Comparison of ENCODE assay signal across 28 mouse cellular contexts in genomic region chr1:125551564-125551963, GRCm38 (mm10). TPM values are rescaled to one million over a fixed set of nuclear protein-coding genes. Genes with fewer than 3 reads are reported as not detected.
DNase-seq lines count a peak whose midpoint lies in the region; ATAC-seq and TF ChIP-seq lines count a peak whose summit lies in the region.
"Had no signal": no experiment of that assay in that cellular context is flagged by ENCODE, and none has a peak within 500 bp of the region (broad histone marks: within the 10 kb centered on the region; RNA-seq: fewer than 3 reads in every experiment).

No protein-coding gene starts in this region.

- no peaks in the 10 kb centered on the region for H3K27me3 ChIP-seq in liver, adult 2 months (ENCODE audit: control insufficient read depth, insufficient read depth, low read length)
- H3K27me3 ChIP-seq in intestine, embryonic 16.5 days (replicated peaks; ENCODE audit: control insufficient read depth, insufficient read depth, low read length): no peaks in the 10 kb centered on the region
- H3K27me3 ChIP-seq in liver, embryonic 14.5 days (ENCODE audit: control insufficient read depth, insufficient read depth, low read length): no peaks in the 10 kb centered on the region
- H3K27me3 ChIP-seq in stomach, embryonic 15.5 days (replicated peaks): no peaks in the 10 kb centered on the region
- H3K27me3 ChIP-seq in limb, embryonic 10.5 days (ENCODE audit: low read depth, poor library complexity, severe bottlenecking): no peaks in the 10 kb centered on the region
- H3K27me3 ChIP-seq: CH12.LX; heart, embryonic 12.5 days; hindbrain, embryonic 13.5 days; limb, embryonic 15.5 days; megakaryocyte, embryonic 14.5 days had no signal

- peak; percentile 81 for ATAC-seq in intestine, embryonic 16.5 days
- peak; percentile 78 for ATAC-seq in liver, embryonic 14.5 days (ENCODE audit: insufficient read depth)
- peak; percentile 82 for ATAC-seq in stomach, embryonic 15.5 days (ENCODE audit: insufficient read depth, low FRiP score, low read depth)
- ATAC-seq: forebrain, embryonic 16.5 days had no signal

- H3K4me2 ChIP-seq in intestine, embryonic 16.5 days (ENCODE audit: low read depth, low read length): no peak overlapping the region
- no peak overlapping the region for H3K4me2 ChIP-seq in liver, embryonic 14.5 days (ENCODE audit: low read depth)
- H3K4me2 ChIP-seq in stomach, embryonic 15.5 days: no peak overlapping the region
- H3K4me2 ChIP-seq: heart, embryonic 12.5 days; hindbrain, embryonic 13.5 days; limb, embryonic 15.5 days had no signal

- WGBS in liver, adult 2 months: 27% methylated on average over 2 of the region's 2 CpGs
- WGBS in intestine, embryonic 16.5 days: 54% methylated on average over 2 of the region's 2 CpGs
- 58% methylated on average over 2 of the region's 2 CpGs for WGBS in liver, embryonic 14.5 days (ENCODE audit: insufficient replicate concordance)
- WGBS in stomach, embryonic 15.5 days: 63% methylated on average over 2 of the region's 2 CpGs
- 89% methylated on average over 2 of the region's 2 CpGs for WGBS in limb, embryonic 10.5 days

- H3K4me3 ChIP-seq in liver, adult 2 months (ENCODE audit: insufficient read depth, low read depth, low read length): no peak overlapping the region
- H3K4me3 ChIP-seq in intestine, embryonic 16.5 days (ENCODE audit: low read length): no peak overlapping the region
- no peak overlapping the region for H3K4me3 ChIP-seq in liver, embryonic 14.5 days (ENCODE audit: insufficient read depth in 1 of 2, low read depth in 2 of 2, low read length in 2 of 2)
- H3K4me3 ChIP-seq in stomach, embryonic 15.5 days (replicated peaks): no peak overlapping the region
- H3K4me3 ChIP-seq in limb, embryonic 10.5 days: no peak overlapping the region
- H3K4me3 ChIP-seq: erythroblast, embryonic 14.5 days; gastrocnemius, adult 2 months; heart, embryonic 12.5 days; hindbrain, embryonic 13.5 days; limb, embryonic 15.5 days; megakaryocyte, embryonic 14.5 days had no signal

- H3K9ac ChIP-seq in liver, adult 2 months (ENCODE audit: low read depth, low read length): no peak overlapping the region
- H3K9ac ChIP-seq in intestine, embryonic 16.5 days (ENCODE audit: low read depth, low read length): no peak overlapping the region
- no peak overlapping the region for H3K9ac ChIP-seq in liver, embryonic 14.5 days (replicated peaks)
- H3K9ac ChIP-seq in stomach, embryonic 15.5 days: no peak overlapping the region
- H3K9ac ChIP-seq: heart, embryonic 12.5 days; hindbrain, embryonic 13.5 days; limb, embryonic 15.5 days had no signal

- DNase-seq in liver, adult 2 months (ENCODE audit: extremely low read depth, low read depth, low spot score): peak; percentile 76
- DNase-seq in liver: no peak
- DNase-seq in liver, embryonic 14.5 days (ENCODE audit: low read depth in 3 of 3, low spot score in 3 of 3): no peak
- no peak for DNase-seq in embryo, embryonic 10.5 days (ENCODE audit: low spot score)
- DNase-seq in limb, embryonic 10.5 days (ENCODE audit: low spot score): no peak
- no peak for DNase-seq in spleen, postnatal 14 days (ENCODE audit: low spot score in 2 of 2)
- DNase-seq: adrenal gland, adult 8-10 months; cerebellum, adult 8-10 months; cerebellum, postnatal 36 days; gastrocnemius, adult 2 months; gastrocnemius, postnatal 36 days; heart, adult 18-20 months; heart, postnatal 4 days; kidney, adult 8-10 months; kidney, postnatal 10 days; layer of hippocampus, postnatal 36 days; left cerebral cortex, postnatal 4 days; lung, postnatal 4 days; midbrain, embryonic 14.5 days had no signal

- H3K9me3 ChIP-seq in intestine, embryonic 16.5 days (ENCODE audit: control insufficient read depth, low read length): no peaks in the 10 kb centered on the region
- H3K9me3 ChIP-seq in liver, embryonic 14.5 days (ENCODE audit: control insufficient read depth, low read length): no peaks in the 10 kb centered on the region
- H3K9me3 ChIP-seq in stomach, embryonic 15.5 days: no peaks in the 10 kb centered on the region
- H3K9me3 ChIP-seq in limb, embryonic 10.5 days (replicated peaks): no peaks in the 10 kb centered on the region
- H3K9me3 ChIP-seq: heart, embryonic 12.5 days; hindbrain, embryonic 13.5 days; limb, embryonic 15.5 days; megakaryocyte, embryonic 14.5 days had no signal

- no peaks in the 10 kb centered on the region for H3K36me3 ChIP-seq in liver, adult 2 months (ENCODE audit: control insufficient read depth, insufficient read depth, low read length)
- no peaks in the 10 kb centered on the region for H3K36me3 ChIP-seq in intestine, embryonic 16.5 days (ENCODE audit: control insufficient read depth, insufficient read depth, low read length)
- H3K36me3 ChIP-seq in liver, embryonic 14.5 days (replicated peaks; ENCODE audit: control insufficient read depth, insufficient read depth, low read depth): no peaks in the 10 kb centered on the region
- H3K36me3 ChIP-seq in stomach, embryonic 15.5 days: no peaks in the 10 kb centered on the region
- H3K36me3 ChIP-seq in limb, embryonic 10.5 days: no peaks in the 10 kb centered on the region
- H3K36me3 ChIP-seq: heart, embryonic 12.5 days; hindbrain, embryonic 13.5 days; limb, embryonic 15.5 days had no signal

- TF ChIP-seq POLR2A in liver, adult 2 months (IDR thresholded peaks at IDR 0.05; ENCODE audit: extremely low read depth, insufficient read depth, low read length): no peak

- H3K4me1 ChIP-seq in liver, adult 2 months (ENCODE audit: control insufficient read depth, insufficient read depth, low read length): no peaks in the 10 kb centered on the region; the same call in 1 of the 2 replicates
- H3K4me1 ChIP-seq in intestine, embryonic 16.5 days (ENCODE audit: control insufficient read depth, insufficient read depth, low read length): no peaks in the 10 kb centered on the region; the same call in 1 of the 2 replicates
- H3K4me1 ChIP-seq in liver, embryonic 14.5 days (replicated peaks; ENCODE audit: control insufficient read depth in 2 of 2, insufficient read depth in 2 of 2, low read length in 1 of 2): peaks cover 0 to 2% of the 10 kb centered on the region in 2 experiments; a peak in 1 of 4 replicates
- H3K4me1 ChIP-seq in stomach, embryonic 15.5 days: no peaks in the 10 kb centered on the region
- H3K4me1 ChIP-seq in limb, embryonic 10.5 days: no peaks in the 10 kb centered on the region
- H3K4me1 ChIP-seq: heart, embryonic 12.5 days; hindbrain, embryonic 13.5 days; limb, embryonic 15.5 days; megakaryocyte, embryonic 14.5 days had no signal

- no peak for TF ChIP-seq EP300 in liver, embryonic 14.5 days (IDR thresholded peaks at IDR 0.05; ENCODE audit: low read depth)

- H3K79me2 ChIP-seq in liver, adult 2 months (ENCODE audit: control insufficient read depth, insufficient read depth, low read length): no peaks in the 10 kb centered on the region

- TF ChIP-seq CTCF in liver, adult 2 months (IDR thresholded peaks at IDR 0.05; ENCODE audit: low read depth, low read length): no peak
- TF ChIP-seq CTCF in liver, embryonic 14.5 days (IDR thresholded peaks at IDR 0.05; ENCODE audit: low read depth): no peak

- H3K27ac ChIP-seq in liver, adult 2 months (replicated peaks; ENCODE audit: insufficient read depth, low read depth, low read length): no peak overlapping the region
- 0 out of 2 replicates have a peak overlapping the region, but pooled peaks have one; percentile 15 for H3K27ac ChIP-seq in intestine, embryonic 16.5 days (ENCODE audit: low read length)
- no peak overlapping the region for H3K27ac ChIP-seq in liver, embryonic 14.5 days
- peak overlapping the region; percentile 13; the same call in 1 of the 2 replicates for H3K27ac ChIP-seq in stomach, embryonic 15.5 days
- H3K27ac ChIP-seq in limb, embryonic 10.5 days: no peak overlapping the region
- H3K27ac ChIP-seq: gastrocnemius, adult 2 months; hindbrain, embryonic 13.5 days; limb, embryonic 15.5 days had no signal

RNA-seq across cellular contexts. Expression of gene Slc35f5, which starts 8.8 kb away (rescaled TPM):
- 37.2 and 44.3 TPM in 2 replicates for total RNA-seq in liver, adult 2 months (2014; rRNA removed)
- 21.5 and 24.5 TPM in 2 replicates for polyA plus RNA-seq in liver, adult 2 months (2012; rRNA removed)
- 49.1 and 53.0 TPM in 2 replicates for polyA plus RNA-seq in intestine, embryonic 16.5 days (2015; fragmentation: Nextera tagmentation; extraction: Ambion mirVana)
- 10.4 and 12.4 TPM in 2 replicates for polyA plus RNA-seq in liver, embryonic 14.5 days (2012; rRNA removed)
- polyA plus RNA-seq in liver, embryonic 14.5 days (2014; fragmentation: Nextera tagmentation; extraction: Ambion mirVana): 21.5 and 22.6 TPM in 2 replicates
- 65.0 and 69.1 TPM in 2 replicates for polyA plus RNA-seq in stomach, embryonic 15.5 days (2015; fragmentation: Nextera tagmentation; extraction: Ambion mirVana)
- polyA plus RNA-seq in limb, embryonic 10.5 days (2016; fragmentation: Nextera tagmentation; extraction: Ambion mirVana): 18.2 and 25.3 TPM in 2 replicates
- polyA plus RNA-seq: erythroblast, embryonic 14.5 days had no signal

Comparison
In these comparisons a context has a peak if more than half of its experiments do, and no peak if none do; other contexts are left out.
1. H3K27ac ChIP-seq: peak in intestine, embryonic 16.5 days (single experiment) and stomach, embryonic 15.5 days (single experiment); none in liver, adult 2 months (single experiment), liver, embryonic 14.5 days (single experiment) and limb, embryonic 10.5 days (single experiment).
2. Peak in every context shown above with its lines, with median percentiles within 50 percentile points of each other: ATAC-seq.